Mouse (Mus musculus) forebrain, embryonic 13.5 days (tissue): Measurements from ENCODE around the gene Eva1a. TPM values are rescaled to one million over a fixed set of nuclear protein-coding genes. Genes with fewer than 3 reads are reported as not detected.

ENCODE experiments used
- ATAC-seq: fragments of 200-750 bp; cut with Nextera tagmentation; 2 replicates; pipeline ENCODE4 v1.8.0; 2017
- H3K27ac ChIP-seq: fragments of 300-500 bp; sonication (generic); 2 replicates; pipeline ENCODE4 v1.5.1; 2015; ENCODE audit warnings: inconsistent platforms, mild to moderate bottlenecking, moderate library complexity
- H3K27me3 ChIP-seq: fragments of 300-500 bp; sonication (generic); 2 replicates; pipeline ENCODE4 v1.6.1; 2015; ENCODE audit warnings: mild to moderate bottlenecking, inconsistent platforms
- H3K36me3 ChIP-seq: fragments of 300-500 bp; sonication (generic); 2 replicates; pipeline ENCODE4 v1.6.1; 2015; ENCODE audit warnings: mild to moderate bottlenecking, inconsistent platforms; ENCODE audit not compliant: poor library complexity, severe bottlenecking
- H3K4me1 ChIP-seq: fragments of 300-500 bp; sonication (generic); 2 replicates; pipeline ENCODE4 v1.6.1; 2015; ENCODE audit warnings: inconsistent platforms
- H3K4me2 ChIP-seq: fragments of 300-500 bp; sonication (generic); 2 replicates; pipeline ENCODE4 v1.6.1; 2015; ENCODE audit warnings: inconsistent platforms, mild to moderate bottlenecking, moderate library complexity
- H3K4me3 ChIP-seq: fragments of 300-500 bp; sonication (generic); 2 replicates; pipeline ENCODE4 v1.5.1; 2015; ENCODE audit warnings: mild to moderate bottlenecking, inconsistent platforms
- H3K9ac ChIP-seq: fragments of 300-500 bp; sonication (generic); 2 replicates; pipeline ENCODE4 v1.6.1; 2015; ENCODE audit warnings: mild to moderate bottlenecking, inconsistent platforms
- H3K9me3 ChIP-seq: fragments of 300-500 bp; sonication (generic); replicated peaks from 2 replicates; pipeline ENCODE4 v1.6.1; 2016; ENCODE audit warnings: inconsistent platforms
- WGBS: fragments of 180-500 bp; shearing (Covaris S2); methylation state at CpG from one replicate; pipeline ENCODE4 v1.1.7; 2015; 5-methylcytosine and 5-hydroxymethylcytosine counted together
- polyA plus RNA-seq: library from polyadenylated mRNA; unstranded; fragments of >200 nt; fragmentation: Nextera tagmentation; extraction: Ambion mirVana; gene quantifications from 2 replicates; pipeline ENCODE4 v1.2.1, GENCODE M21; 2015

Gene Eva1a
- polyA plus RNA-seq, 1 experiment from 2014 or later = 1.2 TPM

DNA sequence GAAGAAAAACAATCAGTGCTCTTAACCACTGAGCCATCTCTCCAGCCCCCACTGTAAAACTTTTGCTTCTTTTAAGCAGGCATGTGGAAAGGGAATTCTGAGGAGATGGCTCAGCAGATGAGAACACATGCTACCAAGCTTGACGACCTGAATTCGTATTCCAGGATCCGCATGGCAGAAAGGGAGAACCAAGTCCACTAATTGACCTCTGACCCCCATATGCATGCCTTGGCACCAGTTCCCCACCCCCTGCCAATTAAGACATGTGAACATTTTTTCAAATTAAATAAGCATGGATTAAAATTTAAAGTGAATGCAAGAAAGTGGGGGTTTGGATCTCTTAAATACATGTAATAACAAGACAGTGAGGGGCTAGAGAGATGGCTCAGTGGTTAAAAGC is 32.7 kb downstream of the Eva1a start:
- 83% methylated on average over 3 of the region's 3 CpGs for WGBS
- Histone ChIP-seq H3K36me3 (no peaks in the 10 kb centered on the region), H3K4me3 (no peak overlapping the region), H3K9me3 (0 out of 2 replicates have a peak, but pooled peaks cover 4% of the 10 kb centered on the region), H3K4me2 (no peak overlapping the region), H3K9ac (no peak overlapping the region), H3K27me3 (no peaks in the 10 kb centered on the region), H3K4me1 (no peaks in the 10 kb centered on the region), H3K27ac (no peak overlapping the region)
- no peak for ATAC-seq

DNA sequence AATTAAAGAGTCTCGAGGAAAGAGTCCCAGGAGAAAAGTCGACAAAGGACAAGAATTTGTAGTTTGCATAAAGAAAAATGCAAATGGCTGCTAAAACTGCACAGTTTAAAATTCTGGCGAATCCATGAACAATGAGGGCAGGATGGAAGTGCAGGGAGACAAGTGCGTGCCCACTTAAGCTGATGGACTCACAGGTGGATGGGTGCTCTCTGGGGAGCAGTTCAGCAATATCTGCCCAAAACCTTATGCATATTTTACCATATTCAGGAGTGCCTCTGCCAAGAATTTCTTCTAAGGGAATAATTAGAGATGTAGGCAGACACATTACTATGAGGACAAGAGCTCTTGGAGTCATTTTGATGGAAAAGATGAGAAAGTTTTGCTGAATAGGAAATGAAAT is 35.5 kb downstream of the Eva1a start:
- H3K9ac ChIP-seq = no peak overlapping the region
- H3K27ac ChIP-seq = no peak overlapping the region
- H3K4me1 ChIP-seq = no peaks in the 10 kb centered on the region
- 83% methylated on average over 4 of the region's 4 CpGs for WGBS
- 0 out of 2 replicates have a peak, but pooled peaks have one; percentile 27 for ATAC-seq
- H3K9me3 ChIP-seq = 0 out of 2 replicates have a peak, but pooled peaks cover 4% of the 10 kb centered on the region
- H3K4me3 ChIP-seq = no peak overlapping the region
- no peak overlapping the region for H3K4me2 ChIP-seq
- H3K27me3 ChIP-seq = no peaks in the 10 kb centered on the region
- H3K36me3 ChIP-seq = no peaks in the 10 kb centered on the region

DNA sequence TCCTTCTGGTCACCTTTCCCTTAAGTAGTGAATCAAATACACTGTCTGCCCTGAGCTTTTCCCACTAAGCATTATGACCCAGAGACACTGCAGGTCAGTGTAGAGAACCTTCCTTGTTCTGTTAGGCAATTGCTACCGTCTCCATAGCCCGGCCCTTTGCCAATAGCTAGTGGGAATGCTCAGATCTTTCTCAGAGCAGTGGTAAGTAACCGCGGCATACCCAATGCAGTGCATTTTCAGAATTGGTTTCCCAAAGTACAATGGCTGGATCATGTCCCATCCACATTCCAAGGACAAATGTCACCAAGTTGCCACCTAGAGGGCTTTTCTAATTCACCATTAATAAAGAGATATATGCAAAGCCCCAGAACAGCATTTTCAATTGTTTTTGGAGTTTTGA is 38.0 kb downstream of the Eva1a start:
- Histone ChIP-seq H3K9me3 (0 out of 2 replicates have a peak, but pooled peaks cover 4% of the 10 kb centered on the region), H3K27ac (no peak overlapping the region), H3K9ac (no peak overlapping the region), H3K27me3 (no peaks in the 10 kb centered on the region), H3K4me1 (no peaks in the 10 kb centered on the region), H3K36me3 (no peaks in the 10 kb centered on the region), H3K4me3 (no peak overlapping the region), H3K4me2 (no peak overlapping the region)
- 93% methylated on average over 4 of the region's 4 CpGs for WGBS
- ATAC-seq = no peak

DNA sequence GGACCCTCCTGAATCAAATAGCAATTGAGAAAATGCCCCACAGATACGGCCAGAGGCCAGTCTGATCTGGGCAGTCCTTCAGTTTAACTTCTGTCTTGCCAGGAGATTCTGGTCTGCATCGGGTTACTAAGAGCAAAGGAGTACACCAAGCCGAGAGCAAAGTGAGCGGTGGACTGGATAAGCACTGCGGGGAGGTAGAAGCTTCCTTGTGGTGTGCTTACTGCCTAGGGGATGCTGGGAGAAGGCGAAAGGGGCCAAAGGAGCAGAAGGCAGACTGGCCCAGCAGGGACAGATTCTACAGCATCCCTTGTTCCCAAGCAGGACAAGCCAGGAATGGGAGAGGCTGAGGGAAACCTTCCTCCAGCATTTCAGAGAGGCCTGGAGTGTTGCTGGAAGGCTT is 42.8 kb downstream of the Eva1a start:
- no peak overlapping the region for H3K27ac ChIP-seq
- H3K9ac ChIP-seq = no peak overlapping the region
- 72% methylated on average over 6 of the region's 6 CpGs for WGBS
- no peaks in the 10 kb centered on the region for H3K27me3 ChIP-seq
- no peaks in the 10 kb centered on the region for H3K9me3 ChIP-seq
- no peak overlapping the region for H3K4me2 ChIP-seq
- no peak for ATAC-seq
- no peaks in the 10 kb centered on the region for H3K4me1 ChIP-seq
- H3K36me3 ChIP-seq = no peaks in the 10 kb centered on the region
- no peak overlapping the region for H3K4me3 ChIP-seq

DNA sequence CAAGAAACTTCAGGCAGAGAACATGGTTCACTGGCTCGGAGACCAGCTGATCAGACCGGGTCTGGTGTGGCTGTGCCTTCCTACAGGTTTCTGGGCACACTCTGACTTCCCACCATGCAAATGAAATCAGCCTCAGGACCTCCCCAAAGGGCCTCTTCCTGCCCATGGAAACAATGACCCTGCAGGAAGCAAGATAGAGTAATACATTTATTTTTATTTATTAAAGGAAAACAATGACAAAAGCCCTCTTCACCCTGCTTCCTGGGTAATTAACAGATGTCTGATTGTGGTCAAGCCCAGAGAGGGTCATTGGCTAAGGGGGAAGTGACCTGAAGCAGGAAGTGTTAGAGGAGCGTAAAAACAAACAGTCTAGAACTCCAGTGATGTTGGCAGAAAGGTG is 43.4 kb downstream of the Eva1a start:
- Histone ChIP-seq H3K27ac (no peak overlapping the region), H3K4me1 (no peaks in the 10 kb centered on the region)
- 85% methylated on average over 3 of the region's 3 CpGs for WGBS

DNA sequence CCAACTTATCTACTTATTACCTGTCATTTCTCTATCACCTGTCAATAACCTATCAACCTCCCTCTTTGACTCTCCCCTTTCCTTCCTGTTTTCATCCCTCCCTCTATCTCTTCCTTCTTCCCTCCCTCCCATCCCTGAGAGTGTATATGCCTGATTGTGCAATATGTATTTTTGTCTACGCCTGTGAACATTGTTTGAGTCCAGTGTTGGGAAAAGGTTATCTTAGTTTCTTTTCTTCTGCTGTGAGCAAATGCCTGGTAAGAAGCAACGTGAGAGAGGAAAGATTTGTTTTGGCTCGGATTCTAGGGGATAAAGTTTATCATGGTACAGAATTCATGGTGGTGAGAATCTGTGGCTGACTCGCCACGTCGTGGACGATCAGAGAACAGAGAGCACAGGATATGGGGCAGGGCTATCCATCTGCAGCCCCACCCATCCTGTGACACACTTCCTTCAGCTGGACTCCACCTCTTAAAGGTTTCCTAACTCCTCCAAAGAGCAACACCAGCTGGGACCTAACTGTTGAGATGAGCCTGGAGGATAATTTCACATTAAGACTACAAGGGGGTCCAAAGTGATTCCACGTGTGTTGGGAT is 44.6 kb downstream of the Eva1a start:
- no peaks in the 10 kb centered on the region for H3K36me3 ChIP-seq
- H3K4me3 ChIP-seq = no peak overlapping the region
- no peak overlapping the region for H3K27ac ChIP-seq
- H3K4me1 ChIP-seq = no peaks in the 10 kb centered on the region
- no peaks in the 10 kb centered on the region for H3K27me3 ChIP-seq
- 90% methylated on average over 8 of the region's 8 CpGs for WGBS
- H3K4me2 ChIP-seq = no peak overlapping the region
- no peaks in the 10 kb centered on the region for H3K9me3 ChIP-seq
- no peak for ATAC-seq
- H3K9ac ChIP-seq = no peak overlapping the region

More for the DNA sequence above, 43.4 kb downstream of the Eva1a start:
- Histone ChIP-seq H3K27me3 (no peaks in the 10 kb centered on the region), H3K36me3 (no peaks in the 10 kb centered on the region), H3K9me3 (no peaks in the 10 kb centered on the region), H3K9ac (no peak overlapping the region), H3K4me2 (no peak overlapping the region), H3K4me3 (no peak overlapping the region)
- ATAC-seq = no peak

DNA sequence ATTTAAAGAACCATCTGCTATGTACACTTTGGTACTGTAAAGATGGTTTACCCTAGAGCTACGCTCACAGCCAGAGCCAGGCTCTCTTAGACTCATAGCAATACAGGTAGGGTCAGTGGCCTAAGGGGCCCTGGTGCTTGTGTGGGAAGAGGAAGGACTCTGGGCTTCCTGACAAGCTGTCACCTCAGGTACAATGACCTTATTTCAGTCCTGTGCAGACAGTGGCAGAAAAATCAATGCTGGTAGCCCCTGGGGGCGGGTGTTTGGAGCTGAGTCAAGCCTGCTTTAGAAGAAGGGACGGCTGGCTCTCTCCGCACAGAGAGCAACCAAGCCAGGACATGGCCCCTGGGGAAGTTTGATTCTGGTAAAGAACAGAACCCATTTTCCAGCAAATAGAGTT is 47.3 kb downstream of the Eva1a start:
- Histone ChIP-seq H3K27ac (no peak overlapping the region), H3K9me3 (no peaks in the 10 kb centered on the region), H3K4me3 (no peak overlapping the region), H3K36me3 (no peaks in the 10 kb centered on the region), H3K4me2 (no peak overlapping the region), H3K4me1 (peaks cover 6% of the 10 kb centered on the region; the same call in 1 of the 2 replicates), H3K27me3 (peaks cover 14% of the 10 kb centered on the region), H3K9ac (no peak overlapping the region)
- 84% methylated on average over 4 of the region's 4 CpGs for WGBS
- ATAC-seq = no peak

DNA sequence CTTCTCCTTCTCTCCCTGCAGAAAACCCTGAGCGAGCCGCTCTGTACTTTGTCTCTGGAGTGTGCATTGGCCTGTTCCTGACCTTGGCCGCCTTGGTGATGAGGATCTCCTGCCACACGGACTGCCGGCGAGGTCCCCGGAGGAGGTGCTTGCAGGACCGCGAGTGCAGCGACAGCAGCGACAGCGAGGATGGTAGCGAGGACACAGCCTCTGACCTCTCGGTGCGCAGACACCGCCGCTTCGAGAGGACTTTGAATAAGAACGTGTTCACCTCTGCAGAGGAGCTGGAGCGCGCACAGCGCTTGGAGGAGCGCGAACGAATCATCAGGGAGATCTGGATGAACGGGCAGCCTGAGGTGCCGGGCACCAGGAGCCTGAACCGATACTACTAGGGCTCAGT is 50.9 kb downstream of the Eva1a start:
- Histone ChIP-seq H3K36me3 (no peaks in the 10 kb centered on the region), H3K4me1 (peaks cover 6% of the 10 kb centered on the region; the same call in 1 of the 2 replicates), H3K9me3 (no peaks in the 10 kb centered on the region), H3K4me2 (peak overlapping the region; percentile 70), H3K27ac (no peak overlapping the region), H3K9ac (peak overlapping the region; percentile 58), H3K27me3 (peaks cover 22% of the 10 kb centered on the region), H3K4me3 (peak overlapping the region; percentile 37)
- ATAC-seq = peak; percentile 24; the same call in 1 of the 2 replicates
- WGBS = 2% methylated on average over 28 of the region's 28 CpGs

DNA sequence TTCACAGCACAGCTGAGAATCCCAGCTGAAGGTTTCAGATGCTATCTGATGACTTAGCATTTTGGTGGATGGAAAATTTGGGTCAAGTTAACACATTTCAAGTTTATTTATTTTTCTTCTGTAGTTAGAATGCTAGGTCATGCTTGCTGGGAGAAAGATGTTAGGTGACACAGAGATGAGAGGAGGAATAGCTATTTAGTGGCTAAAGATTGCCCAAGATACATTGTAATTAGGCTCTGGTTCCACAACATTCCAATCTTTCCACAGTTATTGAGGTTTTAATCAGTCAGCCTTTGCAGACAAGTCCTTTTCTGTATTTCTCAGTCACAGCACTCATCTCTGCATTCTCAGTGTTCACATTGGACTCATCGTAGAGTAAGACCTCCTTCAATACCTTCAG is 56.9 kb downstream of the Eva1a start:
- Histone ChIP-seq H3K9me3 (no peaks in the 10 kb centered on the region), H3K4me2 (no peak overlapping the region), H3K4me1 (no peaks in the 10 kb centered on the region), H3K9ac (no peak overlapping the region), H3K27me3 (peaks cover 10% of the 10 kb centered on the region; the same call in 1 of the 2 replicates), H3K4me3 (no peak overlapping the region), H3K36me3 (no peaks in the 10 kb centered on the region), H3K27ac (no peak overlapping the region)
- no peak for ATAC-seq
- 92% methylated on average over 1 of the region's 1 CpGs for WGBS

DNA sequence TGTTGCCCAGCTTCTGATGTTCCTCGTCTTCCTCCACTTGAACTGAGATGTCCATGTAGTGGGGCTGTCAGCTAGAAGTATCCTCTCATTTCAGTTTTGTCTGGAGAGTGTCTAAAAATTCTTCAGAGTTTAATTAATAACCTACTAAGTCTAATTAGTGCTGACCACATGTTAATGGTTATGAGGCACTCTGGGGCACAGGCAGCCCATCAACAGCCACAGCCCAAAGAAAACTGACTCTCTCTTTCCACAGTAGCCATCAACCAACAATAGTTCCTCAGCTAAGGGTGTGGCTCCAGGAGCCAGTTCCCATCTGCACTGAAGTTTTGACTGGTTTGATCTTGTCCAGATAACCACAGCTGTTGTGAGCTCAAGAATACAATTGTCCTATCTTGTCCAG is 57.6 kb downstream of the Eva1a start:
- no peak overlapping the region for H3K4me2 ChIP-seq
- peaks cover 5% of the 10 kb centered on the region; the same call in 1 of the 2 replicates for H3K27me3 ChIP-seq
- 93% methylated on average over 1 of the region's 1 CpGs for WGBS
- no peak for ATAC-seq
- no peaks in the 10 kb centered on the region for H3K36me3 ChIP-seq
- H3K9ac ChIP-seq = no peak overlapping the region
- no peak overlapping the region for H3K4me3 ChIP-seq
- no peak overlapping the region for H3K27ac ChIP-seq
- H3K4me1 ChIP-seq = no peaks in the 10 kb centered on the region
- no peaks in the 10 kb centered on the region for H3K9me3 ChIP-seq

DNA sequence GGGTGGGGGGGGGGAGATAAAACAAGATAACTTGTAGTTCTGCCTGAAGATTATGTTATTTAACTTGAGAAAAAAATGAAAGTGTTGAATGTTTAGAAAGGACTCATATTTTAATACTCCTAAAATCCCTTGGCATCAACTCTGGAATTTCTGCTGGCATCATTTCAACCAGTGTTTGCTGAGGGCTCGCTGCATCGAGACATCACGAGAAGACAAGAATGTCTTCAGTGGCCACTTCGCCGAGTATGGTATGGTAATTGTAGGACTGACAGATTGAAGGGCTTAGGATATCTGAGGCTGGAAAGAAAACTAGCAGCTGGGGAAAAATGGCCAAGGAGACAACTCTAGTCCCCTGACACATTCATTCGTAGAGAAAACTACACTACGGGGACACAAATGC is 69.6 kb downstream of the Eva1a start:
- 89% methylated on average over 7 of the region's 7 CpGs for WGBS
- Histone ChIP-seq H3K9ac (no peak overlapping the region), H3K27ac (no peak overlapping the region), H3K4me3 (no peak overlapping the region), H3K4me2 (no peak overlapping the region), H3K4me1 (no peaks in the 10 kb centered on the region), H3K36me3 (no peaks in the 10 kb centered on the region), H3K9me3 (no peaks in the 10 kb centered on the region), H3K27me3 (no peaks in the 10 kb centered on the region)
- no peak for ATAC-seq

DNA sequence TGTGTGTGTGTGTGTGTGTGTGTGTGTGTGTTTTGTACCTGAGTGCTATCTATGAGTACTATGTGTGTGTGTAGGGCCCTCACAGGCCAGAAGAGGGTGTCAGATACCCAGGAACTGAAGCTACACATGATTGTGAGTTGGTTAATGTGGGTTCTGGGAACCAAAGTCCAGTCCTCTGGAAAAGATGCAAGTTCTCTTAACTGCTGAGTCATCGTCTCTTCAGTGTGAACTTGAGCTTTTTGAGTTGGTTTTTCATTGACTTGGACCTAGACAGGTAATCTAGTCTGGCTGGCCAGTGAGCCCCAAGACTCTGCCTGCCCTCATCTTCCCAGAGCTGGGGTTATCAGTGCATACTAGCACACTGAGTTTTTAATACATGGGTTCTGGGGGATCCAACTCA is 70.3 kb downstream of the Eva1a start:
- Histone ChIP-seq H3K27me3 (no peaks in the 10 kb centered on the region), H3K36me3 (no peaks in the 10 kb centered on the region), H3K4me3 (no peak overlapping the region), H3K9ac (no peak overlapping the region), H3K9me3 (no peaks in the 10 kb centered on the region), H3K4me2 (no peak overlapping the region), H3K27ac (no peak overlapping the region), H3K4me1 (no peaks in the 10 kb centered on the region)
- WGBS = 100% methylated on average over 1 of the region's 1 CpGs
- ATAC-seq = no peak

DNA sequence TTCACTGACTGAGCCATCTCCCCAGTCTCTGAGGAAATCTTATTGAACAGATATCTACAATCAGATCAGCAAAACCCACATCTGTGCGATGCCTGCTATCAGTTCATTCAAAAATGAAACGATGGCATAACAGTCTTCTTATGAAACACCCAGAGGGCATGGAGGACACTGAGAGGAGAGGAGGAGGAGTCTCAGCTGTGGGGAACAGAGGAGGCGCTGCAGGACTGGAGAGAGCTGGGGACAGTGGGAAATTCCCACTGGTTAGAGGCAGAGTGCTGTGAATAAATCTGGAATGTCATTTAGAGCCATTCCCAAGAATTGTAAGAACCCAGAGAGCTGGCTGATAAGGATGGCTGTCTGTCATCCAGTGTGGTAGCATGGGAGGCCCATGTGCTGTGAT is 70.7 kb downstream of the Eva1a start:
- ATAC-seq = no peak

More for the DNA sequence above, 70.7 kb downstream of the Eva1a start:
- WGBS = 87% methylated on average over 3 of the region's 3 CpGs
- no peak overlapping the region for H3K4me2 ChIP-seq
- H3K27me3 ChIP-seq = no peaks in the 10 kb centered on the region
- no peaks in the 10 kb centered on the region for H3K36me3 ChIP-seq
- no peak overlapping the region for H3K9ac ChIP-seq
- no peaks in the 10 kb centered on the region for H3K9me3 ChIP-seq
- no peak overlapping the region for H3K27ac ChIP-seq
- no peak overlapping the region for H3K4me3 ChIP-seq
- H3K4me1 ChIP-seq = no peaks in the 10 kb centered on the region
